Mouse (Mus musculus): ENCODE results near the gene Btf3. TPM values are rescaled to one million over a fixed set of nuclear protein-coding genes. Genes with fewer than 3 reads are reported as not detected.
A peak's percentile ranks its signal among the peaks of the same experiment; 100 is the strongest.

Gene Btf3
- 746 and 761 TPM in 2 replicates for polyA plus RNA-seq (2014; fragmentation: Nextera tagmentation; extraction: Ambion mirVana)

DNA sequence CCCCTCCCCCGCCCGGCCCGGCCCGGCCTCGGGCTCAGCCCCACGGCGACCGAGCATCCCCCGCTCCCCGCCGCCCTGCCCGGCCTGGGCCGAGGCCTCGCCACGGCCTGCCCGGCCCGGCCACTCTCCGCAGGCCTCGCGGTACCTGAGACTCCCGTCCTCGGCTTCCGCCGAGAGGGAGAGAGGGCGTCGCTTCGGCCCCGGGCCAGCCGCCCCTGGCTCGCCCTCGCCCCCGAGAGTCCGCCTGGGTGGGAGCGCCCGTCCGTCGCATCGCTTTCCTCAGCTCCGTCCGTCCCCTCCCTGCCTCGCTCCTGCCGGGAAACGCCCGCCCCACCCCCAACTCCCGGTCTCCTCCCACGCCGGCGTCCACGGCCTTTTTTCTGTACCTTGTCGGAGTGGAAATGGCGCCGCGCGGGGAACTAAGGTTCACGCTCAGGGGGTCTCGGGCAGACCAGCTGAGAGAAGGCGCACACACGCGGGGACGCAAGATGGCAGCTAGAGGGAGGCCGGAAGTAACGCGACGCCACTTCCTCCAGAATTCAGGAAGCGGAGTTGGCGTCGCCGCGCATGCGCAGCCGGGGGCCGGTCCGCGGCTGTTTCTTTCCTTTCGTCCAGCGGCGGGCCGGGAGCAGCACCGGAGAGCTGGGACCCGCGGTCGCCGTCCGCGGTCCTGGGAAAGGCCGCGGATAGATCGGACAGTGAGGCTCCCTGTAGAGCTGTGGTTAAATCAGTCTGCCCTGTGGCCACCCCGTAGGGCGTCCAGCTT lies at the start of gene Btf3:
Gene Btf3 (minus strand): TSS at position 527 of the 766 bp plus-strand sequence.
- peak within 1 kb of the TSS; percentile 99 for H3K4me3 ChIP-seq (ENCODE audit: low read depth, low read length)
- H3K4me2 ChIP-seq = peak within 1 kb of the TSS; percentile 90
- peak within 1 kb of the TSS; percentile 98 for H3K9ac ChIP-seq
- peaks cover 33% of the 10 kb centered on the region for H3K36me3 ChIP-seq (ENCODE audit: insufficient read depth)
- DNase-seq (peak; percentile 98), ATAC-seq (ENCODE audit: insufficient read depth) (peak; percentile 94)
- H3K4me1 ChIP-seq (ENCODE audit: insufficient read depth) = no peaks in the 10 kb centered on the region
- TF ChIP-seq CTCF (IDR thresholded peaks at IDR 0.05; ENCODE audit: low read depth) = peak; percentile 36
- no peaks in the 10 kb centered on the region for H3K9me3 ChIP-seq (ENCODE audit: low read depth, low read length)
- H3K27me3 ChIP-seq (ENCODE audit: insufficient read depth, low read length) = no peaks in the 10 kb centered on the region
- WGBS = 1% methylated on average over 76 of the region's 90 CpGs
- H3K27ac ChIP-seq (ENCODE audit: low read depth) = peak within 1 kb of the TSS; percentile 94

DNA sequence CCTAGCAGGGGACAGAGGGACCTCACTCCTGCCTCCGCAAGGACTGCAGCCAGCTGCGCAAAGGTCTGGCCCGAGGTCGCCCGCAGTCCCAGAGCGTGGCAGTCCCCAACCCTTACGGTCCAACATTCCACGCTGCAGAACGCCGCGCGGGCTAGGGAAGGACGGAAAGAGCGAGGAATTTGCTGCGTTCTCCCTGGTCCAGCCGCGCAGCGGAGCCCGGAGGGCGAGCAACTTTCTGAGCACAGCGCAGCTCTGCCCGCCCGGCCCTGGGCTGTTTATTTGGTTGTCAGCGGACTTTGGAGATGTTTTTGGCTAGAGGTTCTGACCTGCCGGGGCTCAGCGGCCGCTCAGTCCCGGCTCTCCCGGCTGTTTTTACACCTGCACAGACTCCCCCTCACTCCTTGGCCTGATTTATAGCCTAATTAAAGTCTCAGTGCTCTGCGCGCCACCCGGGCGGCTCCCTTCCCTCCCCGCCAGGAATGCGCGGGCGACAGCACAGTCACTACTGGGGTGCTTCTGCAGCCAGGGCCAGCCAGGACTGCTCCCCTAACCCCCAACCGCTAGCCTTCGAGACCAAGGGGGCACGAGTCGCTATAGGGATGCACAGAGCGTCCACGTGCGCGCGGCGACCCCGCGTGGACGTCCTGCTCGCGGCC lies 49.1 kb upstream of the Btf3 start:
- WGBS = under 1% methylated on average over 52 of the region's 52 CpGs
- Histone ChIP-seq H3K9ac (no peak overlapping the region), H3K27ac (ENCODE audit: low read depth) (no peak overlapping the region), H3K27me3 (ENCODE audit: insufficient read depth, low read length) (peaks cover 82% of the 10 kb centered on the region), H3K36me3 (ENCODE audit: insufficient read depth) (no peaks in the 10 kb centered on the region), H3K4me1 (ENCODE audit: insufficient read depth) (no peaks in the 10 kb centered on the region), H3K4me2 (peak overlapping the region; percentile 57), H3K4me3 (ENCODE audit: low read depth, low read length) (peak overlapping the region; percentile 30), H3K9me3 (ENCODE audit: low read depth, low read length) (no peaks in the 10 kb centered on the region)
- no peak for TF ChIP-seq CTCF (IDR thresholded peaks at IDR 0.05; ENCODE audit: low read depth)
- DNase-seq (peak; percentile 63), ATAC-seq (ENCODE audit: insufficient read depth) (peak; percentile 68)

DNA sequence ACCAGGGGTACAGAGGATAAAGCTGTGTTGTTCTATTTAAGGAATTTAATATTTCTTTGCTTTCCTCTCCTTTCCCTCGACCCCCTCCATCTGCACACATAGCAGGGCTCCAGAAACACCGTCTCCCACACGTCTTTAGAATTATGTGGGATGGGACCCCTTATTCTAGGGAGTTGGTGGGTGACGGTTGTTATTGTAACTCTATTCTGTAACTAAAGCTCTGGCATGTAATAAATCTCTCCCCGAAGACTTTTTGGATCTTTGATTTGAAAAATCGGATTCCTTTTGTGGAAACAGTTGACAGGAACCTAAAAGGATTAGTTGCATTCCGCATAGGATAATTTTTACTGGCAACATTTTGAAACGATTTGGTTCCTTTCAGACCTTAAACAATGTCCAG lies 48.3 kb upstream of the Btf3 start:
- Histone ChIP-seq H3K4me3 (ENCODE audit: low read depth, low read length) (no peak overlapping the region), H3K9me3 (ENCODE audit: low read depth, low read length) (no peaks in the 10 kb centered on the region), H3K27ac (ENCODE audit: low read depth) (no peak overlapping the region), H3K27me3 (ENCODE audit: insufficient read depth, low read length) (peaks cover 90% of the 10 kb centered on the region), H3K36me3 (ENCODE audit: insufficient read depth) (no peaks in the 10 kb centered on the region), H3K9ac (no peak overlapping the region), H3K4me1 (ENCODE audit: insufficient read depth) (no peaks in the 10 kb centered on the region), H3K4me2 (no peak overlapping the region)
- ATAC-seq (ENCODE audit: insufficient read depth) (no peak), DNase-seq (no peak)
- no peak for TF ChIP-seq CTCF (IDR thresholded peaks at IDR 0.05; ENCODE audit: low read depth)
- WGBS = 9% methylated on average over 8 of the region's 8 CpGs

- Histone ChIP-seq H3K4me1 (ENCODE audit: insufficient read depth) (no peaks in the 10 kb centered on the region), H3K27ac (ENCODE audit: low read depth) (no peak overlapping the region), H3K36me3 (ENCODE audit: insufficient read depth) (no peaks in the 10 kb centered on the region), H3K9me3 (ENCODE audit: low read depth, low read length) (no peaks in the 10 kb centered on the region), H3K9ac (no peak overlapping the region), H3K4me2 (no peak overlapping the region), H3K27me3 (ENCODE audit: insufficient read depth, low read length) (peaks cover 91% of the 10 kb centered on the region), H3K4me3 (ENCODE audit: low read depth, low read length) (no peak overlapping the region)
- no peak for ATAC-seq (ENCODE audit: insufficient read depth)
- WGBS = 26% methylated on average over 4 of the region's 4 CpGs
- TF ChIP-seq CTCF (IDR thresholded peaks at IDR 0.05; ENCODE audit: low read depth) = no peak
- DNase-seq = no peak
Observed at GRCm38 (mm10) chr13:98363046-98363445, 46.2 kb upstream of the Btf3 start.

- H3K27me3 ChIP-seq (ENCODE audit: insufficient read depth, low read length) = peaks cover 89% of the 10 kb centered on the region
- no peaks in the 10 kb centered on the region for H3K9me3 ChIP-seq (ENCODE audit: low read depth, low read length)
- no peak overlapping the region for H3K27ac ChIP-seq (ENCODE audit: low read depth)
- 19% methylated on average over 5 of the region's 5 CpGs for WGBS
- no peak overlapping the region for H3K4me2 ChIP-seq
- DNase-seq (no peak), ATAC-seq (ENCODE audit: insufficient read depth) (no peak)
- no peaks in the 10 kb centered on the region for H3K4me1 ChIP-seq (ENCODE audit: insufficient read depth)
- TF ChIP-seq CTCF (IDR thresholded peaks at IDR 0.05; ENCODE audit: low read depth) = no peak
- H3K9ac ChIP-seq = no peak overlapping the region
- no peak overlapping the region for H3K4me3 ChIP-seq (ENCODE audit: low read depth, low read length)
- no peaks in the 10 kb centered on the region for H3K36me3 ChIP-seq (ENCODE audit: insufficient read depth)
Observed at GRCm38 (mm10) chr13:98361161-98361560, 44.4 kb upstream of the Btf3 start.

- no peak overlapping the region for H3K4me3 ChIP-seq (ENCODE audit: low read depth, low read length)
- no peaks in the 10 kb centered on the region for H3K4me1 ChIP-seq (ENCODE audit: insufficient read depth)
- H3K36me3 ChIP-seq (ENCODE audit: insufficient read depth) = no peaks in the 10 kb centered on the region
- 2% methylated on average over 6 of the region's 6 CpGs for WGBS
- peaks cover 90% of the 10 kb centered on the region for H3K27me3 ChIP-seq (ENCODE audit: insufficient read depth, low read length)
- TF ChIP-seq CTCF (IDR thresholded peaks at IDR 0.05; ENCODE audit: low read depth) = no peak
- no peak overlapping the region for H3K4me2 ChIP-seq
- ATAC-seq (ENCODE audit: insufficient read depth) (no peak), DNase-seq (no peak)
- H3K27ac ChIP-seq (ENCODE audit: low read depth) = no peak overlapping the region
- no peaks in the 10 kb centered on the region for H3K9me3 ChIP-seq (ENCODE audit: low read depth, low read length)
- H3K9ac ChIP-seq = no peak overlapping the region
Observed at GRCm38 (mm10) chr13:98360391-98360790, 43.6 kb upstream of the Btf3 start.

DNA sequence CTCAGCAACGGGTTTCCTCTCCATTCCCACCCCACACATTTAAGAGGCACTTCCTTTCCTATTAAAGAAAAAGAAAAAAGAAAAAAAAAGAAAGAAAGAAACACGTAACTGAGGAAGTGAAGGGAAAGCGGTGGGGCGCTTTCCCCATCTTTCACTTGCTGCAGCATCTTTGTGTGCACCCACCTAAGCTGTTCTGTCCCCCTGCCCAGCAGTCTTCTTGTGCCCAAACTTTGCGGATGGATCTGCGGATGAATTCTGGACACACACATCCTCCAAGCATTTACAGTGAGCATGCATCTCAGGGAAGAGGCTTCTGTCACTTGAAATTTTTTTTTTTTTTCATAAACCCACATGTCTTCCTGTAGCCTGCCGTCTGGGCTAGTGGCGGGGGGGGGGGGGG lies 42.5 kb upstream of the Btf3 start:
- no peak overlapping the region for H3K27ac ChIP-seq (ENCODE audit: low read depth)
- DNase-seq = no peak
- ATAC-seq (ENCODE audit: insufficient read depth) = no peak
- H3K4me3 ChIP-seq (ENCODE audit: low read depth, low read length) = no peak overlapping the region
- H3K9me3 ChIP-seq (ENCODE audit: low read depth, low read length) = no peaks in the 10 kb centered on the region
- no peak for TF ChIP-seq CTCF (IDR thresholded peaks at IDR 0.05; ENCODE audit: low read depth)
- peaks cover 1% of the 10 kb centered on the region; the same call in 1 of the 2 replicates for H3K4me1 ChIP-seq (ENCODE audit: insufficient read depth)
- H3K4me2 ChIP-seq = no peak overlapping the region
- no peaks in the 10 kb centered on the region for H3K36me3 ChIP-seq (ENCODE audit: insufficient read depth)
- 2% methylated on average over 6 of the region's 8 CpGs for WGBS
- peaks cover 91% of the 10 kb centered on the region for H3K27me3 ChIP-seq (ENCODE audit: insufficient read depth, low read length)
- no peak overlapping the region for H3K9ac ChIP-seq
